Mouse (Mus musculus): Measurements from ENCODE around the gene Cnksr3. TPM values are rescaled to one million over a fixed set of nuclear protein-coding genes. Genes with fewer than 3 reads are reported as not detected.

The Cnksr3 gene
- total and polyA plus RNA-seq, 2 experiments = 3.3 to 3.8 TPM

DNA sequence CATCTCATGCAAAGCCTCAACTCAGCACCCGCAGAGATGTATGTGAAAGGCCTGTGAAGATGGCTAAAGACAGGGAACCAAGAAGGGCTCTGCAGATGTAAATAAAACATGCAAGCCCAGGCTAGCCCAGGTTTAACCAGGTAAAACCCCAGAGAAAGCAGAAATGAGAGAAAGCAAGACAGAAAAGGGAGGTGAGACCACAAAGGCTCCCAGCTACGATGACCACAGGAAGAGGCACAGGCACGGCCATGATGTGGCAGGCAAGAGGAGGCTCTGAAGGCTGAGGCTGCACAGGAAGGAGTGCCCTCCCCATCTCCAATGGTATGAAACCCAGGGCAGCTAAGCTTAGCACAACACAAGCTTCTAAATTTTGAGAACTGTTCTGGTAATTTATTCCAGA lies 7.1 kb downstream of the Cnksr3 start:
- whole genome bisulfite sequencing = 82% methylated on average over 3 of the region's 3 CpGs
- TF ChIP-seq POLR2A (IDR thresholded peaks at IDR 0.05; ENCODE audit: extremely low read depth, insufficient read depth, low read length) = no peak
- no peak for TF ChIP-seq CTCF (IDR thresholded peaks at IDR 0.05; ENCODE audit: low read depth, low read length)
- Histone ChIP-seq H3K4me1 (ENCODE audit: control insufficient read depth, insufficient read depth, low read length) (peaks cover 6% of the 10 kb centered on the region), H3K27me3 (ENCODE audit: control insufficient read depth, insufficient read depth, low read length) (no peaks in the 10 kb centered on the region), H3K9ac (ENCODE audit: low read depth, low read length) (no peak overlapping the region), H3K27ac (replicated peaks; ENCODE audit: insufficient read depth, low read depth, low read length) (no peak overlapping the region), H3K4me3 (ENCODE audit: insufficient read depth, low read depth, low read length) (no peak overlapping the region), H3K79me2 (ENCODE audit: control insufficient read depth, insufficient read depth, low read length) (peaks cover 58% of the 10 kb centered on the region), H3K36me3 (ENCODE audit: control insufficient read depth, insufficient read depth, low read length) (no peaks in the 10 kb centered on the region)
- DNase-seq (ENCODE audit: extremely low read depth, low read depth, low spot score) = no peak

DNA sequence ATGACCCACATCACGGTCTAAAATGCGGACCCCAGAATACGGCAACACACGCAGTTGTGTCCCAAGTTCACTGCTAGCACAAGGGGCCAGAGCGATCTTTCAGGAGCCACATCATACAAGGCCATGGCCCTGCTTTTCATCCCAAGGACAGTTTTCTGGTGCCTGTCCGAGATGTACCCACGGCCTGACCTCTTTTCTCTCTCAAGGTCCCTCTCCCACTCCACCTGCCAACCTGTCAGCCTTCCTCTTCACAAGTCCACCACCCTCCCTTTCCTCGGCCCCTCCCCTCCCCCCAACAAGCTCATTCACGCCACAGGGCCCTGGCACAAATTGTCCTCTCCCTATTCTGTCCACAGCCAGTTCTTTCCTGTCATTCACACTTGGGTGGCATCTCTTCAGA lies 9.5 kb downstream of the Cnksr3 start:
- DNase-seq (ENCODE audit: extremely low read depth, low read depth, low spot score) = no peak
- Histone ChIP-seq H3K4me1 (ENCODE audit: control insufficient read depth, insufficient read depth, low read length) (peaks cover 2% of the 10 kb centered on the region), H3K36me3 (ENCODE audit: control insufficient read depth, insufficient read depth, low read length) (no peaks in the 10 kb centered on the region), H3K9ac (ENCODE audit: low read depth, low read length) (no peak overlapping the region), H3K27ac (replicated peaks; ENCODE audit: insufficient read depth, low read depth, low read length) (no peak overlapping the region), H3K79me2 (ENCODE audit: control insufficient read depth, insufficient read depth, low read length) (peaks cover 55% of the 10 kb centered on the region), H3K27me3 (ENCODE audit: control insufficient read depth, insufficient read depth, low read length) (no peaks in the 10 kb centered on the region), H3K4me3 (ENCODE audit: insufficient read depth, low read depth, low read length) (no peak overlapping the region)
- WGBS = 92% methylated on average over 9 of the region's 9 CpGs
- TF ChIP-seq POLR2A (IDR thresholded peaks at IDR 0.05; ENCODE audit: extremely low read depth, insufficient read depth, low read length) = no peak

DNA sequence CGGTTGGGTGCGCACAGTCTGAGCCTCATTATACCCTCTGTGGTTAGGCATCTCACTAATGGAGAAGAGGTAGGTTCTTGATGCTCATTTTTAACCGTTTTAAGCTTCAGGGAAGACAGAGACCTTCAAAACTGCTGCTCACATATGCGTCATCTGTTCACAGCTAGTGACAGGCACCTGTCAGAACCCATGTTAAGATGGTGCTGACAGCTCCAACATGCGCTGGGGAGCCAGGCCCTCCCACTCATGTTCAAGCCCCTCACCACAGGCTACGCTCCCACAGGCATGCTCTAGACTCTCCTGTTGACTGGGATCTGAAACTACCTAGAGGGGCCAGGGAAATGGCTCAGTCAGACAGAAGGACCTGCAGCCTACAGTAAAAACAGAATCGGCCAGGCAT lies 11.4 kb downstream of the Cnksr3 start:
- H3K27me3 ChIP-seq (ENCODE audit: control insufficient read depth, insufficient read depth, low read length) = no peaks in the 10 kb centered on the region
- H3K4me3 ChIP-seq (ENCODE audit: insufficient read depth, low read depth, low read length) = no peak overlapping the region
- WGBS = 94% methylated on average over 7 of the region's 7 CpGs
- DNase-seq (ENCODE audit: extremely low read depth, low read depth, low spot score) = no peak
- no peaks in the 10 kb centered on the region for H3K36me3 ChIP-seq (ENCODE audit: control insufficient read depth, insufficient read depth, low read length)
- H3K4me1 ChIP-seq (ENCODE audit: control insufficient read depth, insufficient read depth, low read length) = peaks cover 2% of the 10 kb centered on the region
- peaks cover 56% of the 10 kb centered on the region for H3K79me2 ChIP-seq (ENCODE audit: control insufficient read depth, insufficient read depth, low read length)
- H3K9ac ChIP-seq (ENCODE audit: low read depth, low read length) = no peak overlapping the region
- no peak for TF ChIP-seq POLR2A (IDR thresholded peaks at IDR 0.05; ENCODE audit: extremely low read depth, insufficient read depth, low read length)
- no peak for TF ChIP-seq CTCF (IDR thresholded peaks at IDR 0.05; ENCODE audit: low read depth, low read length)
- no peak overlapping the region for H3K27ac ChIP-seq (replicated peaks; ENCODE audit: insufficient read depth, low read depth, low read length)

DNA sequence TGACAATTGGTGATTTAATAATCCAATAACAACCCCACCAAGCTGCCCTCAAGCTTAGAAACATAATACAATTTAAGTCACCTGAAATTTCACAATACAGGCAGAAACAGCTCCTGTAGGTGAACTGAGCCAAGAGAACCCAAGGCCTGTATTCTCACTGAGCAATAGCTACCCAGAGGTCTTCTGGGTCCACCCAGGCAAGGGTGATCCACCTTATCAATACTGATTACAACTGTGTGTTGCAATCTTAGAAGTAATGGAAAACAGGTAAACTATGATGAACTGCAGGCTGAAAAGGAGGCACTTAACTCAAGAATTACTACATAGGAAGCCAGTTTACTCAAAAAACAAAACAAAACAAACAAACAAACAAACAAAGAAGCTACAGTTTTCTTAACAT lies 13.8 kb downstream of the Cnksr3 start:
- no peak overlapping the region for H3K9ac ChIP-seq (ENCODE audit: low read depth, low read length)
- DNase-seq (ENCODE audit: extremely low read depth, low read depth, low spot score) = peak; percentile 92
- H3K4me1 ChIP-seq (ENCODE audit: control insufficient read depth, insufficient read depth, low read length) = peaks cover 2% of the 10 kb centered on the region
- TF ChIP-seq POLR2A (IDR thresholded peaks at IDR 0.05; ENCODE audit: extremely low read depth, insufficient read depth, low read length) (no peak), CTCF (IDR thresholded peaks at IDR 0.05; ENCODE audit: low read depth, low read length) (no peak)
- H3K36me3 ChIP-seq (ENCODE audit: control insufficient read depth, insufficient read depth, low read length) = no peaks in the 10 kb centered on the region
- no peak overlapping the region for H3K4me3 ChIP-seq (ENCODE audit: insufficient read depth, low read depth, low read length)
- peaks cover 52% of the 10 kb centered on the region for H3K79me2 ChIP-seq (ENCODE audit: control insufficient read depth, insufficient read depth, low read length)
- H3K27ac ChIP-seq (replicated peaks; ENCODE audit: insufficient read depth, low read depth, low read length) = no peak overlapping the region
- no peaks in the 10 kb centered on the region for H3K27me3 ChIP-seq (ENCODE audit: control insufficient read depth, insufficient read depth, low read length)

DNA sequence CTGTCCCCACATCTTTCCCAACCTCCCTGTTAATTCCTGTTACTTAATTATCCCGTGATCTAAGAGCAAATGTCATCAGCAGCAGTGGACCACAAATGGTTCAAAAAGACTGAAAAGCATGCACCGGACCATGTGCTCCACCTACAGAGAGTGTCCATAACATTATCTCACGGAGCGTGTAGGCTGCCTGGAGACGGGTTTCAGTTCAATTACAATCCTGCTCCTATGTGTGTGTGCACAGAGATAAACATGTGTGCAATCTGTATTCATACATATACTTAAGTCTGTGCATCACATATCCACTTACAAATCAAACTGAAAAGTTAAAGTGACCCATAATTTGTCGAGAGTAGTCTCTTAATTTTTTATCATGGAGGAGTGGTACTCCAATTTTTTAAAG lies 14.3 kb downstream of the Cnksr3 start:
- Histone ChIP-seq H3K79me2 (ENCODE audit: control insufficient read depth, insufficient read depth, low read length) (peaks cover 48% of the 10 kb centered on the region), H3K9ac (ENCODE audit: low read depth, low read length) (no peak overlapping the region), H3K27me3 (ENCODE audit: control insufficient read depth, insufficient read depth, low read length) (no peaks in the 10 kb centered on the region), H3K27ac (replicated peaks; ENCODE audit: insufficient read depth, low read depth, low read length) (no peak overlapping the region), H3K36me3 (ENCODE audit: control insufficient read depth, insufficient read depth, low read length) (no peaks in the 10 kb centered on the region), H3K4me1 (ENCODE audit: control insufficient read depth, insufficient read depth, low read length) (peaks cover 2% of the 10 kb centered on the region), H3K4me3 (ENCODE audit: insufficient read depth, low read depth, low read length) (no peak overlapping the region)
- TF ChIP-seq CTCF (IDR thresholded peaks at IDR 0.05; ENCODE audit: low read depth, low read length) (no peak), POLR2A (IDR thresholded peaks at IDR 0.05; ENCODE audit: extremely low read depth, insufficient read depth, low read length) (no peak)
- DNase-seq (ENCODE audit: extremely low read depth, low read depth, low spot score) = no peak
- 84% methylated on average over 6 of the region's 6 CpGs for WGBS

DNA sequence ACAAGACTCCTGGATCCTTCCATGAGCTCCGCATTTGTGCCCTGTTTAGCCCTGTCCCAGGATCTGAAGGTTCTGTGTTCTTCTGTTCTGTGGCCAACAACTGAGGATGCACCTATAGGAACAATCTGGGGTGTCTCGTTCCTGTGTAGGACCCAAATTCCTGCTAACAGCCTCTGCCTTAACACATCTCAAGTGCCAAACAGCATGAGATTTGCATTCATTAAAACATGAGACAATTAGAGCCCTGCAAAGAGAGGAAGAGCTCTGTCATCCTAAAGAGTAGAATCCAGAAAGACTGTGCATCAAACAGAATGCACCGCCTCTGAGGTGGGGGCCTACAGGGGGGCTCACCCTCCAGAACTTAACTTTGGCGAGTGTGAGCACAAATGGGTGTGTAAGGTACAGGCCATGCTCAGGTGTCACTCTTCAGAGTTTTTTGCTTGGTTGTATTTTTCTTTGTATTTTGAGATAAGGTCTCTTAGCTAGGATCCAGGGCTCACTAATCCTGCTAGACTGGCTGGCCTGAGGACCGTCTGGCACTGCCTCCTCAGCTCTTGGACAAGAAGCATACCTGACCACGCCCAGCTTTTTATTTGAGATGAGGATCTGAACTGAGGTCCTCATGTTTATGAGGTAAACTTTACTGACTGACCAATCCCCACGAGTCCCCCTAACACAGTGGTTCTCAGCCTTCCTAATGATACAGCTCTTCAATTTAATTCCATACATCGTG lies 15.2 kb downstream of the Cnksr3 start:
- peaks cover 2% of the 10 kb centered on the region for H3K4me1 ChIP-seq (ENCODE audit: control insufficient read depth, insufficient read depth, low read length)
- 87% methylated on average over 8 of the region's 8 CpGs for WGBS
- no peak overlapping the region for H3K9ac ChIP-seq (ENCODE audit: low read depth, low read length)
- no peak overlapping the region for H3K4me3 ChIP-seq (ENCODE audit: insufficient read depth, low read depth, low read length)
- H3K27me3 ChIP-seq (ENCODE audit: control insufficient read depth, insufficient read depth, low read length) = no peaks in the 10 kb centered on the region
- TF ChIP-seq CTCF (IDR thresholded peaks at IDR 0.05; ENCODE audit: low read depth, low read length) = no peak
- no peak for TF ChIP-seq POLR2A (IDR thresholded peaks at IDR 0.05; ENCODE audit: extremely low read depth, insufficient read depth, low read length)
- H3K79me2 ChIP-seq (ENCODE audit: control insufficient read depth, insufficient read depth, low read length) = peaks cover 46% of the 10 kb centered on the region; the same call in 1 of the 2 replicates
- DNase-seq (ENCODE audit: extremely low read depth, low read depth, low spot score) = no peak
- H3K36me3 ChIP-seq (ENCODE audit: control insufficient read depth, insufficient read depth, low read length) = no peaks in the 10 kb centered on the region
- no peak overlapping the region for H3K27ac ChIP-seq (replicated peaks; ENCODE audit: insufficient read depth, low read depth, low read length)
